Mouse (Mus musculus) ES-Bruce4 (cell line): ENCODE measurements at regions not wholly inside any gene's neighbourhood (a gene's known extent, or its start where the extent isn't known, plus 50 kb on each side); places are given as distances from the start of the nearest gene placed in this dataset.

Experiments
- H3K27ac ChIP-seq: 2 replicates; pipeline ENCODE4 v1.5.1; 2012; ENCODE audit warnings: low read length, inconsistent platforms; ENCODE audit not compliant: insufficient read depth
- H3K27me3 ChIP-seq: 2 replicates; pipeline ENCODE4 v1.6.1; 2012; ENCODE audit warnings: mild to moderate bottlenecking, low read length, inconsistent platforms; ENCODE audit not compliant: control insufficient read depth, poor library complexity, insufficient read depth, severe bottlenecking
- H3K36me3 ChIP-seq: 2 replicates; pipeline ENCODE4 v1.6.1; 2012; ENCODE audit warnings: inconsistent platforms, mild to moderate bottlenecking, low read length, moderate library complexity; ENCODE audit not compliant: control insufficient read depth, poor library complexity, insufficient read depth, severe bottlenecking
- H3K4me1 ChIP-seq: one replicate; pipeline ENCODE4 v1.8.1; 2011; ENCODE audit warnings: low read length; ENCODE audit not compliant: control insufficient read depth, insufficient read depth
- H3K4me3 ChIP-seq: 2 replicates; pipeline ENCODE4 v1.5.1; 2011; ENCODE audit warnings: low read depth, mild to moderate bottlenecking, low read length
- H3K9ac ChIP-seq: 2 replicates; pipeline ENCODE4 v1.6.1; 2012; ENCODE audit warnings: low read depth, mild to moderate bottlenecking, inconsistent platforms; ENCODE audit not compliant: poor library complexity, severe bottlenecking
- H3K9me3 ChIP-seq: replicated peaks from 2 replicates; pipeline ENCODE4 v1.6.1; 2012; ENCODE audit warnings: mild to moderate bottlenecking, low read length, inconsistent platforms; ENCODE audit not compliant: control insufficient read depth, poor library complexity, insufficient read depth, severe bottlenecking
- CTCF ChIP-seq: IDR thresholded peaks from one replicate; pipeline ENCODE4 v1.8.1; 2011; ENCODE audit warnings: low read depth, low read length
- EP300 ChIP-seq: IDR thresholded peaks from 2 replicates; pipeline ENCODE4 v1.6.1; 2011; ENCODE audit warnings: low read depth, low read length; ENCODE audit not compliant: insufficient read depth
- POLR2A ChIP-seq: IDR thresholded peaks from one replicate; pipeline ENCODE4 v1.8.1; 2011; ENCODE audit warnings: low read length; ENCODE audit not compliant: insufficient read depth

DNA sequence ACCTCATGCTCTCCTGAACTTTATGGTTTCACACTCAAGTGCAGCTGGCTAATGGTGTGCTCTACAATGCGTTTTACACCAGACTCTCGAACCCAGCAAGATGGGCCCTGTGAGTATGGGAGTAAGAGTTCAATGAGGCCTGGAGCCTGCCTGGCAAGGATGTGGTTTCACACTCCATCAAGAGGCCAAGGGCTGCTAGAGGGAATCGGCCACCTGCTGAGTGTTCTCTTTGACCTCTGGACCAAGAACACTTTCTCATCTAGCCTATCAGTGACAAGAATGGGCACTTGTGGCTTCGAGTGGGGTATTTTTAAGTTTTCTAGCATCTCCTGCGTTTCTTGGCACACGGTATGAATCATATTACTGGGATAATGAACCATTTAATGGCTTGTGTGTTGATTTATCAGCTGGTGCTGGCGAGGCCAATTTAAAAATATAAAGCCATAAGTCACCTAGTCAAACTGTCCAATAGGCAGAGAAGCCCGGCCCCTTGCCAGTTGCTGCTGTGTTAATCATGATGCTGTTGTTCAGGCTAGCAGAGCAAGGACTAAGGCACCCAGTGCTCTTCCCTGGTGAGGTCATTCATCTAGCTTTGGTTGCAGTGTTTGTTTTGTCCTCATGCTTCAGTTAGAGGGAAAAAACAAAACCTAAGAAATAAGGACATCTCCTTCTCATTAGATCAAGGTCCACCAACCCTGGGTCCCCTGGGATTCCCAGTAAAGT, 157.7 kb downstream of the Zfp619 start:
- Histone ChIP-seq H3K9me3 (no peaks in the 10 kb centered on the region), H3K27me3 (no peaks in the 10 kb centered on the region), H3K27ac (no peak overlapping the region), H3K36me3 (no peaks in the 10 kb centered on the region), H3K4me1 (no peaks in the 10 kb centered on the region), H3K9ac (no peak overlapping the region), H3K4me3 (no peak overlapping the region)
- TF ChIP-seq CTCF: no peak
- TF ChIP-seq EP300: no peak
- TF ChIP-seq POLR2A: no peak

DNA sequence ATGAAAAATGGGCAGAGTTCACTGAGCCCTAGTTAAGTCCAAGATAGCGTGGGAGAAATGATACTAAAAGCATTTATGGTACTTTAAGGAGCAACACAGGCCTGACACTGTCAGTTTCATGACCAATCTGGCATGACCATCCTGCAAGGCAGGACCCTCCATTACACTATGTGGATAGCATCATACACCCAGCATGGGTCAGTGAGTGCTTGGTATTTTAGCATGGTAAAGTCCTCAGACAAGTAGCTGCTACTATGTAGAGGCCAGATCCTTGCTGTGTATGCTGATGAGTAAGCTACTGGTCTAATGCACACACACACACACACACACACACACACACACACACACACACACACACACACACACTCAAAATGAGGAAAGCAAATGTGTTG, 158.3 kb downstream of the Zfp619 start:
- Histone ChIP-seq H3K36me3 (no peaks in the 10 kb centered on the region), H3K27ac (no peak overlapping the region), H3K4me1 (no peaks in the 10 kb centered on the region), H3K27me3 (no peaks in the 10 kb centered on the region), H3K9me3 (no peaks in the 10 kb centered on the region), H3K4me3 (no peak overlapping the region), H3K9ac (no peak overlapping the region)
- no peak for TF ChIP-seq EP300
- TF ChIP-seq POLR2A: no peak
- no peak for TF ChIP-seq CTCF

DNA sequence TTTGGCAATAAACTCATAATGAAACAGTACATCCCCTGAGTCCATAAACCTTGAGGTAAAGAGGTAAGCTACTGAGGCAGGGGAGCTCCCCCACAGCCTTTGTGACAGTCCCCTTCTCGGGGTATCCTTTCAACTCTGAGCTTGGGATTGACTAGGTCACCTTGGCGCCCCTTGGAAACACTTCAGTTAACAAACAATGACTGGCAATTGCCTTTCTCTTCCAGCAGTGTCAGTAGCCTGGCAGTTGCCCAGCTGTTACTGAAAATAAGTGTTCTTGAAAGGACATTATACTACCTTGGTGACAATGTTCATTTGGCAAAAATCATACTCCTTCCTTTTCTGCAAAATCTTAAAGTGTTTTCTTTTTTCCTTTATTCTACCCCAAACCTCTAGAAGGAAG, 162.8 kb downstream of the Zfp619 start:
- no peaks in the 10 kb centered on the region for H3K36me3 ChIP-seq
- H3K9me3 ChIP-seq: no peaks in the 10 kb centered on the region
- no peaks in the 10 kb centered on the region for H3K27me3 ChIP-seq
- H3K27ac ChIP-seq: no peak overlapping the region
- no peak overlapping the region for H3K4me3 ChIP-seq
- no peaks in the 10 kb centered on the region for H3K4me1 ChIP-seq
- no peak for TF ChIP-seq POLR2A
- no peak for TF ChIP-seq EP300
- no peak for TF ChIP-seq CTCF
- H3K9ac ChIP-seq: no peak overlapping the region

DNA sequence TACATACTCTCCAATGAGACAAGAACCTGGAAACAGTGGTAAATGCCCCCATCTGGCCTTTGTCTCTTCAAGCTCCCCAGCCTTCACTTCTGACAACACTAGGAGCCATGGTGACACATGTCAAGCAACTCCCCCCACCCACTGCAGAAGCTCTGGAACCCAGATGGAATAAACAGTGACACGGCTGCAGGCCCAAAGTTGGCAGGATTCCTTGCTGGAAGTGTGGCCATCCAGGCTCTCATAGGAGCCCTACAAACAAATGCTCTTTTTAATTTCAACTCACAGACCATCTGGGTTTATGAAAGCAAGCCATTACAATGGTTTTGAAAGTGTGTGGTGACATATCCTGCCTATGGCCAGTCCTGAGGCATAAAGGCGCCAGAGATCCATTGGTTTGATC, 179.0 kb downstream of the Zfp619 start:
- H3K27me3 ChIP-seq: no peaks in the 10 kb centered on the region
- no peak overlapping the region for H3K9ac ChIP-seq
- TF ChIP-seq CTCF: no peak
- no peak for TF ChIP-seq EP300
- TF ChIP-seq POLR2A: no peak
- H3K9me3 ChIP-seq: no peaks in the 10 kb centered on the region
- no peak overlapping the region for H3K4me3 ChIP-seq
- no peak overlapping the region for H3K27ac ChIP-seq
- no peaks in the 10 kb centered on the region for H3K4me1 ChIP-seq
- no peaks in the 10 kb centered on the region for H3K36me3 ChIP-seq

DNA sequence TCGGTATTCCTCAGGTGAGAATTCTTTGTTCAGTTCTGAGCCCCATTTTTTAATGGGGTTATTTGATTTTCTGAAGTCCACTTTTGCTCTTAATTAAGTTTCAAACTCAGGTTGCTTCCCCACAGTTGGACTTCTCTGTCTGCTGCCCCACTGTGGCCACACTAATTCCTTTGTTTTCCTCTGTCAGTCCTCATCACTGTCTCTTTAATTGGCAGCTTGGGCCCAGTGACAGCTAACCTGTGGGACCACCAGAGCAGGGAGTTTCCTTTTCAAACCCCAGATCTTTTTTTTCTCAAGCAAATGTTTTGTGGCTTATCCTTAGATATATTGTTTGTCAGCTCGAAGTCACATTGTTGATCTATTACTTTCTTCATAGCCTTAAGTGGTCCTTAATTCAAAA, 183.9 kb downstream of the Zfp619 start:
- no peaks in the 10 kb centered on the region for H3K36me3 ChIP-seq
- TF ChIP-seq POLR2A: no peak
- no peak for TF ChIP-seq CTCF
- TF ChIP-seq EP300: no peak
- H3K9me3 ChIP-seq: no peaks in the 10 kb centered on the region
- H3K4me1 ChIP-seq: peaks cover 1% of the 10 kb centered on the region
- no peaks in the 10 kb centered on the region for H3K27me3 ChIP-seq
- no peak overlapping the region for H3K27ac ChIP-seq
- H3K9ac ChIP-seq: no peak overlapping the region
- H3K4me3 ChIP-seq: no peak overlapping the region
